Mouse (Mus musculus): ENCODE results near the gene Msrb3.

Msrb3 gene

GRCm38 (mm10) chr10:120857531-120858001, 41.3 kb downstream of the Msrb3 start:
- peak; percentile 23 to 54 for DNase-seq

- no peak for DNase-seq
Observed at GRCm38 (mm10) chr10:120854329-120854728, 44.6 kb downstream of the Msrb3 start.

GRCm38 (mm10) chr10:120853816-120854215, 45.1 kb downstream of the Msrb3 start:
- no peak for DNase-seq

GRCm38 (mm10) chr10:120851196-120851781, 47.6 kb downstream of the Msrb3 start:
- DNase-seq: no peak

- no peak for DNase-seq
Observed at GRCm38 (mm10) chr10:120850391-120851195, 48.3 kb downstream of the Msrb3 start.

- DNase-seq: peak in 1 of 2 experiments; percentile 20
Observed at GRCm38 (mm10) chr10:120848677-120849076, 50.2 kb downstream of the Msrb3 start.

- no peak for DNase-seq
Observed at GRCm38 (mm10) chr10:120847785-120848184, 51.1 kb downstream of the Msrb3 start.

- DNase-seq: no peak
Observed at GRCm38 (mm10) chr10:120839966-120840365, 58.9 kb downstream of the Msrb3 start.

- DNase-seq: no peak
Observed at GRCm38 (mm10) chr10:120834531-120834930, 64.4 kb downstream of the Msrb3 start.

GRCm38 (mm10) chr10:120833836-120834235, 65.1 kb downstream of the Msrb3 start:
- no peak for DNase-seq

- DNase-seq: no peak
Observed at GRCm38 (mm10) chr10:120827761-120828160, 71.1 kb downstream of the Msrb3 start.

GRCm38 (mm10) chr10:120826795-120827669, 71.9 kb downstream of the Msrb3 start:
- no peak for DNase-seq

- no peak for DNase-seq
Observed at GRCm38 (mm10) chr10:120826381-120826780, 72.5 kb downstream of the Msrb3 start.

GRCm38 (mm10) chr10:120825594-120825993, 73.3 kb downstream of the Msrb3 start:
- DNase-seq: no peak

- no peak for DNase-seq
Observed at GRCm38 (mm10) chr10:120821491-120822358, 77.2 kb downstream of the Msrb3 start.

- DNase-seq: no peak
Observed at GRCm38 (mm10) chr10:120820781-120821300, 78.1 kb downstream of the Msrb3 start.

GRCm38 (mm10) chr10:120815290-120815689, 83.6 kb downstream of the Msrb3 start:
- DNase-seq: no peak

- DNase-seq: no peak
Observed at GRCm38 (mm10) chr10:120811796-120812443, 87.0 kb downstream of the Msrb3 start.

GRCm38 (mm10) chr10:120810832-120811571, 87.9 kb downstream of the Msrb3 start:
- no peak for DNase-seq

- DNase-seq: no peak
Observed at GRCm38 (mm10) chr10:120810053-120810696, 88.7 kb downstream of the Msrb3 start.
